Mouse (Mus musculus) heart, embryonic 12.5 days (tissue): Measurements from ENCODE around the gene Ctsf. TPM values are rescaled to one million over a fixed set of nuclear protein-coding genes. Genes with fewer than 3 reads are reported as not detected.

Source experiments
- ATAC-seq: fragments of 200-750 bp; cut with Nextera tagmentation; 2 replicates; pipeline ENCODE4 v1.8.0; 2017; ENCODE audit warnings: moderate TSS enrichment, moderate library complexity; ENCODE audit not compliant: insufficient number of reproducible peaks, low FRiP score
- H3K27ac ChIP-seq: fragments of 300-500 bp; sonication (generic); 2 replicates; pipeline ENCODE4 v1.5.1; 2016; ENCODE audit warnings: mild to moderate bottlenecking, moderate library complexity; ENCODE audit not compliant: poor library complexity, severe bottlenecking
- H3K27me3 ChIP-seq: fragments of 300-500 bp; sonication (generic); replicated peaks from 2 replicates; pipeline ENCODE4 v1.6.1; 2016; ENCODE audit warnings: mild to moderate bottlenecking, moderate library complexity
- H3K36me3 ChIP-seq: fragments of 300-500 bp; sonication (generic); 2 replicates; pipeline ENCODE4 v1.6.1; 2016; ENCODE audit warnings: mild to moderate bottlenecking, moderate library complexity
- H3K4me1 ChIP-seq: fragments of 300-500 bp; sonication (generic); replicated peaks from 2 replicates; pipeline ENCODE4 v1.6.1; 2016; ENCODE audit warnings: mild to moderate bottlenecking
- H3K4me2 ChIP-seq: fragments of 300-500 bp; sonication (generic); 2 replicates; pipeline ENCODE4 v1.6.1; 2016; ENCODE audit warnings: mild to moderate bottlenecking, moderate library complexity
- H3K4me3 ChIP-seq: fragments of 300-500 bp; sonication (generic); 2 replicates; pipeline ENCODE4 v1.5.1; 2016; ENCODE audit warnings: mild to moderate bottlenecking
- H3K9ac ChIP-seq: fragments of 300-500 bp; sonication (generic); 2 replicates; pipeline ENCODE4 v1.6.1; 2016; ENCODE audit warnings: mild to moderate bottlenecking, moderate library complexity
- H3K9me3 ChIP-seq: fragments of 300-500 bp; sonication (generic); replicated peaks from 2 replicates; pipeline ENCODE4 v1.6.1; 2016; ENCODE audit warnings: mild to moderate bottlenecking, moderate library complexity
- WGBS: fragments of 180-500 bp; shearing (Covaris S2); methylation state at CpG from one replicate; pipeline ENCODE4 v1.1.7; 2016; 5-methylcytosine and 5-hydroxymethylcytosine counted together
- polyA plus RNA-seq: library from polyadenylated mRNA; unstranded; fragments of >200 nt; fragmentation: Nextera tagmentation; extraction: Ambion mirVana; gene quantifications from 2 replicates; pipeline ENCODE4 v1.2.1, GENCODE M21; 2016

Gene Ctsf
- polyA plus RNA-seq, 1 experiment from 2014 or later, result 41.1 TPM

- no peak overlapping the region for H3K27ac ChIP-seq
- peaks cover 5% of the 10 kb centered on the region; the same call in 1 of the 2 replicates for H3K9me3 ChIP-seq
- no peak for ATAC-seq
- no peak overlapping the region for H3K9ac ChIP-seq
- 0 out of 2 replicates have a peak, but pooled peaks cover 3% of the 10 kb centered on the region for H3K4me1 ChIP-seq
- no peak overlapping the region for H3K4me3 ChIP-seq
- no peaks in the 10 kb centered on the region for H3K27me3 ChIP-seq
- H3K4me2 ChIP-seq, result no peak overlapping the region
- H3K36me3 ChIP-seq, result peaks cover 70% of the 10 kb centered on the region
- 87% methylated on average over 7 of the region's 7 CpGs for WGBS
Measured at GRCm38 (mm10) chr19:4909376-4909775, 54.4 kb downstream of the Ctsf start.

Other genes with a start within 250 kb of the Ctsf start
- 7.6 and 8.0 TPM in 2 replicates for gene Lrfn4, start 239.5 kb upstream of the Ctsf start, polyA plus RNA-seq
- gene Rce1, start 229.5 kb upstream of the Ctsf start, polyA plus RNA-seq, result 36.5 and 38.3 TPM in 2 replicates
- gene Gm960, start 156.5 kb upstream of the Ctsf start, polyA plus RNA-seq, result 1.2 and 2.0 TPM in 2 replicates
- gene Sptbn2, start 144.0 kb upstream of the Ctsf start, polyA plus RNA-seq, result 0.26 TPM in 2 replicates
- 36.2 and 41.2 TPM in 2 replicates for gene Rbm4b, start 98.6 kb upstream of the Ctsf start, polyA plus RNA-seq
- 39.8 and 46.8 TPM in 2 replicates for gene Rbm4, start 61.2 kb upstream of the Ctsf start, polyA plus RNA-seq
- gene Gm21992, start 43.5 kb upstream of the Ctsf start, polyA plus RNA-seq, result 27.0 and 29.6 TPM in 2 replicates
- gene Rbm14, start 43.5 kb upstream of the Ctsf start, polyA plus RNA-seq, result 59.8 and 64.5 TPM in 2 replicates
- 33.9 and 34.5 TPM in 2 replicates for gene Ccs, start 15.8 kb upstream of the Ctsf start, polyA plus RNA-seq
- 0.05 TPM in 1 of 2 replicates, not detected in the other for gene Ccdc87, start 15.8 kb upstream of the Ctsf start, polyA plus RNA-seq
- 4.1 and 4.2 TPM in 2 replicates for gene Actn3, start 22.8 kb downstream of the Ctsf start, polyA plus RNA-seq
- 9.6 TPM in 2 replicates for gene Zdhhc24, start 23.5 kb downstream of the Ctsf start, polyA plus RNA-seq
- 2.8 and 3.4 TPM in 2 replicates for gene Bbs1, start 51.5 kb downstream of the Ctsf start, polyA plus RNA-seq
- gene Dpp3, start 73.2 kb downstream of the Ctsf start, polyA plus RNA-seq, result 108 and 110 TPM in 2 replicates
- 0.46 and 0.92 TPM in 2 replicates for gene Peli3, start 88.0 kb downstream of the Ctsf start, polyA plus RNA-seq
- 104 and 110 TPM in 2 replicates for gene Mrpl11, start 107.0 kb downstream of the Ctsf start, polyA plus RNA-seq
- gene Npas4, start 135.2 kb downstream of the Ctsf start, polyA plus RNA-seq, result 0.08 and 0.13 TPM in 2 replicates
- 8.7 and 9.9 TPM in 2 replicates for gene Slc29a2, start 168.7 kb downstream of the Ctsf start, polyA plus RNA-seq
- gene B4gat1, start 183.7 kb downstream of the Ctsf start, polyA plus RNA-seq, result 48.2 and 49.1 TPM in 2 replicates
- gene AC124502.3, start 183.8 kb downstream of the Ctsf start, polyA plus RNA-seq, result 1.6 and 2.0 TPM in 2 replicates
- 28.1 and 28.3 TPM in 2 replicates for gene Brms1, start 186.2 kb downstream of the Ctsf start, polyA plus RNA-seq
- gene Rin1, start 195.4 kb downstream of the Ctsf start, polyA plus RNA-seq, result 4.7 and 6.2 TPM in 2 replicates
- gene Cd248, start 212.9 kb downstream of the Ctsf start, polyA plus RNA-seq, result 21.4 and 23.0 TPM in 2 replicates
- 4.4 TPM in 2 replicates for gene Tmem151a, start 230.4 kb downstream of the Ctsf start, polyA plus RNA-seq
- gene Yif1a, start 233.4 kb downstream of the Ctsf start, polyA plus RNA-seq, result 76.0 and 82.8 TPM in 2 replicates
- 5.9 and 7.0 TPM in 2 replicates for gene Cnih2, start 243.4 kb downstream of the Ctsf start, polyA plus RNA-seq